Mouse (Mus musculus) CD8-positive naive resting alpha-beta T cell, adult 2 months (primary cell): ENCODE results near the gene Krtap5-4.
A peak's percentile ranks its signal among the peaks of the same experiment; 100 is the strongest.
"Not testable (repeated sequence)": the region's sequence is repeated elsewhere in the genome, so short reads cannot be mapped to it uniquely, and the experiment has no call there.

Experiments
- DNase-seq, 2 experiments: peaks; one replicate each; pipeline ENCODE4 v3.0.0; 2022; ENCODE audit warnings: low read depth in 2 of 2, low spot score in 2 of 2

Gene Krtap5-4

GRCm38 (mm10) chr7:142321637-142322306 is 18.4 kb downstream of the Krtap5-4 start:
- DNase-seq, result not testable (repeated sequence)

GRCm38 (mm10) chr7:142322641-142323040 is 19.3 kb downstream of the Krtap5-4 start:
- DNase-seq, result no peak

- DNase-seq, result no peak
Measured at GRCm38 (mm10) chr7:142323396-142324117, 20.2 kb downstream of the Krtap5-4 start.

GRCm38 (mm10) chr7:142326714-142327445 is 23.5 kb downstream of the Krtap5-4 start:
- DNase-seq, result no peak

GRCm38 (mm10) chr7:142328507-142328906 is 25.2 kb downstream of the Krtap5-4 start:
- DNase-seq, result no peak

- DNase-seq, result no peak
Measured at GRCm38 (mm10) chr7:142330271-142330724, 26.9 kb downstream of the Krtap5-4 start.

- DNase-seq, result no peak
Measured at GRCm38 (mm10) chr7:142331281-142331680, 27.9 kb downstream of the Krtap5-4 start.

- DNase-seq, result not testable (repeated sequence)
Measured at GRCm38 (mm10) chr7:142332741-142333140, 29.4 kb downstream of the Krtap5-4 start.

- DNase-seq, result peak; percentile 86 to 87
Measured at GRCm38 (mm10) chr7:142334246-142334645, 30.9 kb downstream of the Krtap5-4 start.

GRCm38 (mm10) chr7:142335151-142335550 is 31.8 kb downstream of the Krtap5-4 start:
- no peak for DNase-seq

GRCm38 (mm10) chr7:142340269-142340970 is 37.1 kb downstream of the Krtap5-4 start:
- DNase-seq, result peak; percentile 35 to 42

- no peak for DNase-seq
Measured at GRCm38 (mm10) chr7:142341564-142342246, 38.4 kb downstream of the Krtap5-4 start.

- no peak for DNase-seq
Measured at GRCm38 (mm10) chr7:142342247-142342640, 38.9 kb downstream of the Krtap5-4 start.

- no peak for DNase-seq
Measured at GRCm38 (mm10) chr7:142347542-142347941, 44.2 kb downstream of the Krtap5-4 start.

- DNase-seq, result no peak
Measured at GRCm38 (mm10) chr7:142349308-142349961, 46.1 kb downstream of the Krtap5-4 start.

GRCm38 (mm10) chr7:142351569-142351968 is 48.2 kb downstream of the Krtap5-4 start:
- DNase-seq, result no peak

- DNase-seq, result peak; percentile 62 to 69
Measured at GRCm38 (mm10) chr7:142353854-142354253, 50.5 kb downstream of the Krtap5-4 start.
